Mouse (Mus musculus): Measurements from ENCODE around the gene Armh1. TPM values are rescaled to one million over a fixed set of nuclear protein-coding genes. Genes with fewer than 3 reads are reported as not detected.

Armh1 gene
- total RNA-seq (2021) (1 to 10 TPM; 2.2 to 2.8 TPM), polyA plus RNA-seq (2012; rRNA removed) (6.1 and 6.7 TPM in 2 replicates)
- long read RNA-seq, partial matches to known transcripts = 1 of 2 reads
- long read RNA-seq, other reads (novel, unspliced or antisense) = 0 of 2 reads

- DNase-seq = peak; percentile 98
Measured at GRCm38 (mm10) chr4:117251801-117252316, at the start of gene Armh1, which contains the start of gene Tmem53. Armh1 (minus strand) TSS chr4:117252125. Tmem53 (plus strand) TSS chr4:117251951.

- no peak for DNase-seq
Measured at GRCm38 (mm10) chr4:117299921-117300320, 48.0 kb upstream of the Armh1 start.

GRCm38 (mm10) chr4:117297819-117298218, 45.9 kb upstream of the Armh1 start:
- DNase-seq = no peak

- DNase-seq = no peak
Measured at GRCm38 (mm10) chr4:117296849-117297593, 45.1 kb upstream of the Armh1 start.

GRCm38 (mm10) chr4:117291696-117292095, 39.8 kb upstream of the Armh1 start:
- no peak for DNase-seq

- DNase-seq = peak; percentile 91
Measured at GRCm38 (mm10) chr4:117288927-117289801, 37.2 kb upstream of the Armh1 start.

GRCm38 (mm10) chr4:117288277-117288926, 36.5 kb upstream of the Armh1 start:
- no peak for DNase-seq

GRCm38 (mm10) chr4:117284363-117284762, 32.4 kb upstream of the Armh1 start:
- DNase-seq = no peak

- peak; percentile 56 for DNase-seq
Measured at GRCm38 (mm10) chr4:117283271-117284191, 31.6 kb upstream of the Armh1 start.

- DNase-seq = no peak
Measured at GRCm38 (mm10) chr4:117281090-117281845, 29.3 kb upstream of the Armh1 start.

GRCm38 (mm10) chr4:117280397-117280930, 28.5 kb upstream of the Armh1 start:
- DNase-seq = no peak

GRCm38 (mm10) chr4:117279253-117279642, 27.3 kb upstream of the Armh1 start:
- no peak for DNase-seq

- DNase-seq = peak; percentile 74
Measured at GRCm38 (mm10) chr4:117278381-117279252, 26.7 kb upstream of the Armh1 start.

GRCm38 (mm10) chr4:117277687-117278086, 25.8 kb upstream of the Armh1 start:
- peak; percentile 79 for DNase-seq

GRCm38 (mm10) chr4:117277021-117277420, 25.1 kb upstream of the Armh1 start:
- peak; percentile 73 for DNase-seq

GRCm38 (mm10) chr4:117276281-117276711, 24.4 kb upstream of the Armh1 start:
- DNase-seq = peak; percentile 69

- DNase-seq = no peak
Measured at GRCm38 (mm10) chr4:117274720-117275119, 22.8 kb upstream of the Armh1 start.

GRCm38 (mm10) chr4:117272459-117272858, 20.5 kb upstream of the Armh1 start:
- DNase-seq = no peak

GRCm38 (mm10) chr4:117270278-117270677, 18.4 kb upstream of the Armh1 start:
- DNase-seq = peak; percentile 74
